Mouse (Mus musculus) stomach, postnatal 0 days (tissue): ENCODE data around the gene Trip10.

ENCODE experiments used
- CTCF ChIP-seq: IDR thresholded peaks from 2 replicates; pipeline ENCODE4 v1.5.1; 2016; ENCODE audit warnings: antibody characterized with exemption, low read depth, mild to moderate bottlenecking, moderate library complexity
- EP300 ChIP-seq: optimal IDR thresholded peaks from 2 replicates; pipeline ENCODE3; 2016; ENCODE audit warnings: antibody characterized with exemption

- TF ChIP-seq CTCF (no peak), EP300 (no peak)
Measured at GRCm38 (mm10) chr17:57251431-57251830, 2.2 kb downstream of the Trip10 start.
